Mouse (Mus musculus) ES-Bruce4 (cell line): Measurements from ENCODE around the gene C2cd2. TPM values are rescaled to one million over a fixed set of nuclear protein-coding genes. Genes with fewer than 3 reads are reported as not detected.

Experiments
- H3K27ac ChIP-seq: 2 replicates; pipeline ENCODE4 v1.5.1; 2012; ENCODE audit warnings: low read length, inconsistent platforms; ENCODE audit not compliant: insufficient read depth
- H3K27me3 ChIP-seq: 2 replicates; pipeline ENCODE4 v1.6.1; 2012; ENCODE audit warnings: mild to moderate bottlenecking, low read length, inconsistent platforms; ENCODE audit not compliant: control insufficient read depth, poor library complexity, insufficient read depth, severe bottlenecking
- H3K36me3 ChIP-seq: 2 replicates; pipeline ENCODE4 v1.6.1; 2012; ENCODE audit warnings: inconsistent platforms, mild to moderate bottlenecking, low read length, moderate library complexity; ENCODE audit not compliant: control insufficient read depth, poor library complexity, insufficient read depth, severe bottlenecking
- H3K4me1 ChIP-seq: one replicate; pipeline ENCODE4 v1.8.1; 2011; ENCODE audit warnings: low read length; ENCODE audit not compliant: control insufficient read depth, insufficient read depth
- H3K4me3 ChIP-seq: 2 replicates; pipeline ENCODE4 v1.5.1; 2011; ENCODE audit warnings: low read depth, mild to moderate bottlenecking, low read length
- H3K9ac ChIP-seq: 2 replicates; pipeline ENCODE4 v1.6.1; 2012; ENCODE audit warnings: low read depth, mild to moderate bottlenecking, inconsistent platforms; ENCODE audit not compliant: poor library complexity, severe bottlenecking
- H3K9me3 ChIP-seq: replicated peaks from 2 replicates; pipeline ENCODE4 v1.6.1; 2012; ENCODE audit warnings: mild to moderate bottlenecking, low read length, inconsistent platforms; ENCODE audit not compliant: control insufficient read depth, poor library complexity, insufficient read depth, severe bottlenecking
- CTCF ChIP-seq: IDR thresholded peaks from one replicate; pipeline ENCODE4 v1.8.1; 2011; ENCODE audit warnings: low read depth, low read length
- EP300 ChIP-seq: IDR thresholded peaks from 2 replicates; pipeline ENCODE4 v1.6.1; 2011; ENCODE audit warnings: low read depth, low read length; ENCODE audit not compliant: insufficient read depth
- POLR2A ChIP-seq: IDR thresholded peaks from one replicate; pipeline ENCODE4 v1.8.1; 2011; ENCODE audit warnings: low read length; ENCODE audit not compliant: insufficient read depth
- polyA plus RNA-seq: library from polyadenylated mRNA; stranded (reverse); fragments of >200 nt; gene quantifications from 2 replicates; pipeline ENCODE4 v1.2.4, GENCODE M21; 2011; ENCODE audit warnings: low read depth; ENCODE audit not compliant: missing spikeins, insufficient read depth, insufficient read length

Gene C2cd2
- polyA plus RNA-seq, 1 experiment: 15.6 TPM

GRCm38 (mm10) chr16:97923700-97924099 is 38.7 kb downstream of the C2cd2 start:
- no peaks in the 10 kb centered on the region for H3K36me3 ChIP-seq
- no peak overlapping the region for H3K27ac ChIP-seq
- TF ChIP-seq POLR2A (no peak), EP300 (no peak), CTCF (no peak)

GRCm38 (mm10) chr16:97922779-97923126 is 39.6 kb downstream of the C2cd2 start:
- H3K4me3 ChIP-seq: peak overlapping the region; percentile 43
- H3K36me3 ChIP-seq: no peaks in the 10 kb centered on the region
- H3K27me3 ChIP-seq: no peaks in the 10 kb centered on the region
- H3K9ac ChIP-seq: 0 out of 2 replicates have a peak overlapping the region, but pooled peaks have one; percentile 62
- no peak for TF ChIP-seq POLR2A
- no peaks in the 10 kb centered on the region for H3K9me3 ChIP-seq
- H3K4me1 ChIP-seq: no peaks in the 10 kb centered on the region
- no peak overlapping the region for H3K27ac ChIP-seq

More at GRCm38 (mm10) chr16:97923700-97924099, 38.7 kb downstream of the C2cd2 start:
- H3K9ac ChIP-seq: no peak overlapping the region
- no peak overlapping the region for H3K4me3 ChIP-seq
- no peaks in the 10 kb centered on the region for H3K27me3 ChIP-seq
- H3K4me1 ChIP-seq: no peaks in the 10 kb centered on the region
- no peaks in the 10 kb centered on the region for H3K9me3 ChIP-seq

- Histone ChIP-seq H3K27ac (no peak overlapping the region), H3K27me3 (no peaks in the 10 kb centered on the region), H3K9me3 (no peaks in the 10 kb centered on the region), H3K9ac (peak overlapping the region; percentile 62), H3K4me1 (no peaks in the 10 kb centered on the region), H3K4me3 (peak overlapping the region; percentile 83), H3K36me3 (no peaks in the 10 kb centered on the region)
- no peak for TF ChIP-seq POLR2A
- no peak for TF ChIP-seq CTCF
- no peak for TF ChIP-seq EP300
These were observed 40.2 kb downstream of the C2cd2 start for GRCm38 (mm10) chr16:97921961-97922778.

DNA sequence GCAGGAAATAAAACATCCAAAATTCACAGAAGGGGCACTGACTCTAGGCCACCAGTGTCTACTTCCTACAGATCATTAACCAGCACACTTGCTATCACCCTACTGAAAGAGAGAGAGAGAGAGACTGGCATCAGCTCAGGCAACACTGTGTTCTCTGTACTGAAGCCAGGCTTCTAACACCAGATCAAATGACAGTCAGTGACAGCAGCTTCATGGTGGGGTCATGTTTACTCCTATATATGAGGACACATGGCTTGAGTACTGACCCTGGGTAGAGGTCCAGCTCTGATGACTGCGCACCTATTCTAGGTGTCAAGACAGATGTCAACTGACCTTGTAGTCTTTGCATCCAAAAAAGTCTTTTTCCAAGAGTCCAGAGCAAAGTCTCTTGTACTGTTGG is 41.8 kb downstream of the C2cd2 start:
- TF ChIP-seq EP300 (no peak), CTCF (no peak), POLR2A (no peak)
- H3K27me3 ChIP-seq: no peaks in the 10 kb centered on the region
- H3K4me3 ChIP-seq: no peak overlapping the region
- H3K36me3 ChIP-seq: no peaks in the 10 kb centered on the region
- no peaks in the 10 kb centered on the region for H3K9me3 ChIP-seq
- no peaks in the 10 kb centered on the region for H3K4me1 ChIP-seq
- H3K27ac ChIP-seq: no peak overlapping the region
- no peak overlapping the region for H3K9ac ChIP-seq

DNA sequence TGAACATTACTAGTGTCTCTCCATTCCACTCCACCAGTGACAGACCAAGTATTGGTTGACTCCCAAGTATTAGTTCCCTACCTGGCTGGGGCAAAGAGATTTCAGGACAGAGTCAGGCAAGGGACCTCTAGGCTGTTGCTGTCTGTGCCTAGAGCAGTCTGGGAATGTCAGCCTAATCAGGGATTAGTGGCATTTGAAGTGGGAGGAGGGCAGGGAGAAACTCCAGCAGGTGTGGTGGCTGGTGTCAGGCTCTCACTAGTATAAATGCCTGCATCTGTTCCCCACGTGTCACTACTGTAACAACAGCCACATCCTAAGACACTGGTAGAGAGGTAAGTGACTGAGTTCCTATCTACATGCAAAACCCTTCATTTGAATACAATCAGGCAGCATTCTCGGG is 42.6 kb downstream of the C2cd2 start:
- Histone ChIP-seq H3K4me1 (no peaks in the 10 kb centered on the region), H3K4me3 (no peak overlapping the region), H3K9me3 (no peaks in the 10 kb centered on the region), H3K9ac (no peak overlapping the region), H3K36me3 (no peaks in the 10 kb centered on the region), H3K27me3 (no peaks in the 10 kb centered on the region), H3K27ac (no peak overlapping the region)
- TF ChIP-seq CTCF (no peak), EP300 (no peak), POLR2A (no peak)

- Histone ChIP-seq H3K27ac (no peak overlapping the region), H3K9me3 (no peaks in the 10 kb centered on the region), H3K9ac (no peak overlapping the region), H3K27me3 (no peaks in the 10 kb centered on the region), H3K4me3 (no peak overlapping the region), H3K4me1 (no peaks in the 10 kb centered on the region), H3K36me3 (no peaks in the 10 kb centered on the region)
- no peak for TF ChIP-seq CTCF
- no peak for TF ChIP-seq EP300
- TF ChIP-seq POLR2A: no peak
These were observed 49.5 kb downstream of the C2cd2 start for GRCm38 (mm10) chr16:97912873-97913272.
